In the genomic region with DNA sequence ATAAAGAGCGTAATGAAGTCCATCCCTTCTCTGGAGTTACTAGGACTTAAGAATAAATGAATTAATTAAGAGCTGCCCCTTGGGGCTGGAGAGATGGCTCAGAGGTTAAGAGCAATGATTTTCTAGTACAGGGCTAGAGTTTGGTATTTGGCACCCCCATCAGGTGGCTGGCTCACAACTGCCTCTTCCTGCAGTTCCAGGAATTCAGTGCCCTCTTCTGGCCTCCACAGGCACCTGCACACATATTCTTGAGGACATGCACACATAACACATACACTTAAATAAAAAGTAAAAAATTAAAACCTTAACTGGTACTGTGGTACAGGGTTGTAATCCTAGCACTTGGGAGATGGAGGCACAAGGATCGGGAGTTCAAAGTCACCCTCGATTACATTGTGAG, we compare ENCODE assay signal across 11 mouse cellular contexts. TPM values are rescaled to one million over a fixed set of nuclear protein-coding genes. Genes with fewer than 3 reads are reported as not detected.
DNase-seq lines count a peak whose midpoint lies in the region; ATAC-seq and TF ChIP-seq lines count a peak whose summit lies in the region.
"Had no signal": no experiment of that assay in that cellular context is flagged by ENCODE, and none has a peak within 500 bp of the region (broad histone marks: within the 10 kb centered on the region; RNA-seq: fewer than 3 reads in every experiment).

No protein-coding gene starts in this region.

- no peak for TF ChIP-seq EP300 in stomach, postnatal 0 days (optimal IDR thresholded peaks at IDR 0.05)

- H3K27me3 ChIP-seq in midbrain, postnatal 0 days (ENCODE audit: insufficient read depth, low read length): no peaks in the 10 kb centered on the region
- no peaks in the 10 kb centered on the region for H3K27me3 ChIP-seq in midbrain, embryonic 13.5 days
- H3K27me3 ChIP-seq in stomach, postnatal 0 days (ENCODE audit: control insufficient read depth, insufficient read depth, low read length): no peaks in the 10 kb centered on the region
- no peaks in the 10 kb centered on the region for H3K27me3 ChIP-seq in neural tube, embryonic 15.5 days (replicated peaks)
- H3K27me3 ChIP-seq: hindbrain, embryonic 15.5 days; liver, embryonic 13.5 days had no signal

- no peak for ATAC-seq in midbrain, postnatal 0 days (ENCODE audit: low FRiP score)
- no peak for ATAC-seq in midbrain, embryonic 13.5 days
- no peak for ATAC-seq in stomach, postnatal 0 days (ENCODE audit: low FRiP score, low TSS enrichment)
- no peak for ATAC-seq in neural tube, embryonic 15.5 days (ENCODE audit: low FRiP score)

- H3K4me1 ChIP-seq in midbrain, postnatal 0 days (ENCODE audit: insufficient read depth, low read length): no peaks in the 10 kb centered on the region
- H3K4me1 ChIP-seq in midbrain, embryonic 13.5 days (replicated peaks): peaks cover 8% of the 10 kb centered on the region
- peaks cover 23% of the 10 kb centered on the region for H3K4me1 ChIP-seq in bone marrow macrophage, adult 2 months (ENCODE audit: control insufficient read depth, insufficient read depth, low read length)
- no peaks in the 10 kb centered on the region for H3K4me1 ChIP-seq in stomach, postnatal 0 days (replicated peaks; ENCODE audit: control insufficient read depth, insufficient read depth)
- H3K4me1 ChIP-seq in neural tube, embryonic 15.5 days: no peaks in the 10 kb centered on the region
- H3K4me1 ChIP-seq: hindbrain, embryonic 15.5 days had no signal

- H3K9me3 ChIP-seq in midbrain, postnatal 0 days (ENCODE audit: low read length): no peaks in the 10 kb centered on the region
- H3K9me3 ChIP-seq in midbrain, embryonic 13.5 days: no peaks in the 10 kb centered on the region
- no peaks in the 10 kb centered on the region for H3K9me3 ChIP-seq in stomach, postnatal 0 days (ENCODE audit: control insufficient read depth, low read length)
- H3K9me3 ChIP-seq in neural tube, embryonic 15.5 days (replicated peaks): no peaks in the 10 kb centered on the region
- H3K9me3 ChIP-seq: hindbrain, embryonic 15.5 days; liver, embryonic 13.5 days had no signal

- TF ChIP-seq CTCF in gastrocnemius, adult 2 months (IDR thresholded peaks at IDR 0.05): peak; percentile 26; the same call in 1 of the 2 replicates
- TF ChIP-seq CTCF in midbrain, postnatal 0 days (IDR thresholded peaks at IDR 0.05): peak; percentile 26
- TF ChIP-seq CTCF in bone marrow macrophage, adult 2 months (IDR thresholded peaks at IDR 0.05; ENCODE audit: low read depth, low read length): peak; percentile 71
- peak; percentile 68 for TF ChIP-seq CTCF in stomach, postnatal 0 days (IDR thresholded peaks at IDR 0.05; ENCODE audit: low read depth)

- no peak overlapping the region for H3K4me2 ChIP-seq in midbrain, postnatal 0 days (ENCODE audit: low read depth, low read length, poor library complexity, severe bottlenecking)
- H3K4me2 ChIP-seq in midbrain, embryonic 13.5 days (replicated peaks): no peak overlapping the region
- H3K4me2 ChIP-seq in stomach, postnatal 0 days (replicated peaks; ENCODE audit: low read depth): no peak overlapping the region
- H3K4me2 ChIP-seq in neural tube, embryonic 15.5 days: no peak overlapping the region
- H3K4me2 ChIP-seq: hindbrain, embryonic 15.5 days; liver, embryonic 13.5 days had no signal

- no peak for DNase-seq in gastrocnemius, adult 2 months
- no peak for DNase-seq in gastrocnemius, adult 8-10 months (ENCODE audit: low spot score in 2 of 2)
- DNase-seq in midbrain, postnatal 0 days (ENCODE audit: low spot score): no peak
- no peak for DNase-seq in stomach, postnatal 0 days (ENCODE audit: low spot score)
- no peak for DNase-seq in testis, postnatal 10 days (ENCODE audit: low spot score)
- DNase-seq: gastrocnemius, postnatal 14 days; liver, embryonic 13.5 days had no signal

- no peak overlapping the region for H3K27ac ChIP-seq in gastrocnemius, adult 2 months
- no peak overlapping the region for H3K27ac ChIP-seq in midbrain, postnatal 0 days (ENCODE audit: low read depth, low read length)
- H3K27ac ChIP-seq in midbrain, embryonic 13.5 days: no peak overlapping the region
- H3K27ac ChIP-seq in bone marrow macrophage, adult 2 months (ENCODE audit: insufficient read depth, low read depth, low read length): no peak overlapping the region
- H3K27ac ChIP-seq in stomach, postnatal 0 days (replicated peaks): no peak overlapping the region
- H3K27ac ChIP-seq in neural tube, embryonic 15.5 days (replicated peaks): no peak overlapping the region
- H3K27ac ChIP-seq: hindbrain, embryonic 15.5 days; liver, embryonic 13.5 days had no signal

- no peak for TF ChIP-seq POLR2A in bone marrow macrophage, adult 2 months (IDR thresholded peaks at IDR 0.05; ENCODE audit: borderline replicate concordance, low read depth, low read length)

- H3K4me3 ChIP-seq in gastrocnemius, adult 2 months: no peak overlapping the region
- H3K4me3 ChIP-seq in midbrain, postnatal 0 days (ENCODE audit: low read depth, low read length): no peak overlapping the region
- H3K4me3 ChIP-seq in midbrain, embryonic 13.5 days (replicated peaks): no peak overlapping the region
- H3K4me3 ChIP-seq in bone marrow macrophage, adult 2 months (ENCODE audit: insufficient read depth, low read length): no peak overlapping the region
- H3K4me3 ChIP-seq in stomach, postnatal 0 days (ENCODE audit: low read depth, low read length): no peak overlapping the region
- H3K4me3 ChIP-seq in neural tube, embryonic 15.5 days (replicated peaks): no peak overlapping the region
- H3K4me3 ChIP-seq: hindbrain, embryonic 15.5 days; liver, embryonic 13.5 days had no signal

- no peaks in the 10 kb centered on the region for H3K36me3 ChIP-seq in midbrain, postnatal 0 days (ENCODE audit: insufficient read depth, low read length)
- H3K36me3 ChIP-seq in midbrain, embryonic 13.5 days: no peaks in the 10 kb centered on the region
- no peaks in the 10 kb centered on the region for H3K36me3 ChIP-seq in stomach, postnatal 0 days (ENCODE audit: control insufficient read depth, insufficient read depth, low read length)
- no peaks in the 10 kb centered on the region for H3K36me3 ChIP-seq in neural tube, embryonic 15.5 days
- H3K36me3 ChIP-seq: hindbrain, embryonic 15.5 days; liver, embryonic 13.5 days had no signal

- intact Hi-C loops in gastrocnemius, adult 2 months (cut with DNase I): no loop called here

- 95% methylated on average over 3 of the region's 3 CpGs for WGBS in midbrain, postnatal 0 days
- WGBS in midbrain, embryonic 13.5 days: 97% methylated on average over 3 of the region's 3 CpGs
- 96% methylated on average over 3 of the region's 3 CpGs for WGBS in stomach, postnatal 0 days
- WGBS in neural tube, embryonic 15.5 days: 100% methylated on average over 3 of the region's 3 CpGs

- H3K9ac ChIP-seq in midbrain, postnatal 0 days (replicated peaks; ENCODE audit: low read length, poor library complexity, severe bottlenecking): no peak overlapping the region
- no peak overlapping the region for H3K9ac ChIP-seq in midbrain, embryonic 13.5 days (replicated peaks)
- H3K9ac ChIP-seq in stomach, postnatal 0 days (ENCODE audit: low read length): no peak overlapping the region
- H3K9ac ChIP-seq in neural tube, embryonic 15.5 days (replicated peaks): no peak overlapping the region
- H3K9ac ChIP-seq: hindbrain, embryonic 15.5 days; liver, embryonic 13.5 days had no signal

RNA-seq across cellular contexts. Expression of a gene that starts 29.7 kb away (rescaled TPM):
- total RNA-seq in gastrocnemius, adult 2 months (2021): 10 to 100 TPM; 21.2 to 22.7 TPM
- total RNA-seq in gastrocnemius, adult 8-10 months (2022): 10 to 100 TPM; 19.1 to 21.2 (median 19.7) TPM
- 76.8 and 112 TPM in 2 replicates for total RNA-seq in midbrain, postnatal 0 days (2014; rRNA removed)
- polyA plus RNA-seq in midbrain, postnatal 0 days (2015; fragmentation: Nextera tagmentation; extraction: Ambion mirVana): 124 and 141 TPM in 2 replicates
- polyA plus RNA-seq in midbrain, embryonic 13.5 days (2015; fragmentation: Nextera tagmentation; extraction: Ambion mirVana): 183 and 192 TPM in 2 replicates
- polyA plus RNA-seq in bone marrow macrophage, adult 2 months (2012; ENCODE audit: insufficient read depth, insufficient read length, missing spikeins): 77.3 and 89.8 TPM in 2 replicates
- 260 and 269 TPM in 2 replicates for polyA plus RNA-seq in stomach, postnatal 0 days (2015; fragmentation: Nextera tagmentation; extraction: Ambion mirVana)
- 131 and 137 TPM in 2 replicates for polyA plus RNA-seq in neural tube, embryonic 15.5 days (2015; fragmentation: Nextera tagmentation; extraction: Ambion mirVana)

RNA-seq across cellular contexts. Expression of a gene that starts 37.5 kb away (rescaled TPM):
- total RNA-seq in gastrocnemius, adult 2 months (2021): 100 to 1,000 TPM; 419 to 537 TPM
- total RNA-seq in gastrocnemius, adult 8-10 months (2022): 100 to 1,000 TPM; 479 to 530 (median 494) TPM
- total RNA-seq in midbrain, postnatal 0 days (2014; rRNA removed): 209 and 212 TPM in 2 replicates
- 249 and 256 TPM in 2 replicates for polyA plus RNA-seq in midbrain, postnatal 0 days (2015; fragmentation: Nextera tagmentation; extraction: Ambion mirVana)
- 284 and 299 TPM in 2 replicates for polyA plus RNA-seq in midbrain, embryonic 13.5 days (2015; fragmentation: Nextera tagmentation; extraction: Ambion mirVana)
- 24.3 and 33.5 TPM in 2 replicates for polyA plus RNA-seq in bone marrow macrophage, adult 2 months (2012; ENCODE audit: insufficient read depth, insufficient read length, missing spikeins)
- 127 and 132 TPM in 2 replicates for polyA plus RNA-seq in stomach, postnatal 0 days (2015; fragmentation: Nextera tagmentation; extraction: Ambion mirVana)
- polyA plus RNA-seq in neural tube, embryonic 15.5 days (2015; fragmentation: Nextera tagmentation; extraction: Ambion mirVana): 294 and 346 TPM in 2 replicates
